ENCODE assay signal across 9 mouse cellular contexts in the genomic region with DNA sequence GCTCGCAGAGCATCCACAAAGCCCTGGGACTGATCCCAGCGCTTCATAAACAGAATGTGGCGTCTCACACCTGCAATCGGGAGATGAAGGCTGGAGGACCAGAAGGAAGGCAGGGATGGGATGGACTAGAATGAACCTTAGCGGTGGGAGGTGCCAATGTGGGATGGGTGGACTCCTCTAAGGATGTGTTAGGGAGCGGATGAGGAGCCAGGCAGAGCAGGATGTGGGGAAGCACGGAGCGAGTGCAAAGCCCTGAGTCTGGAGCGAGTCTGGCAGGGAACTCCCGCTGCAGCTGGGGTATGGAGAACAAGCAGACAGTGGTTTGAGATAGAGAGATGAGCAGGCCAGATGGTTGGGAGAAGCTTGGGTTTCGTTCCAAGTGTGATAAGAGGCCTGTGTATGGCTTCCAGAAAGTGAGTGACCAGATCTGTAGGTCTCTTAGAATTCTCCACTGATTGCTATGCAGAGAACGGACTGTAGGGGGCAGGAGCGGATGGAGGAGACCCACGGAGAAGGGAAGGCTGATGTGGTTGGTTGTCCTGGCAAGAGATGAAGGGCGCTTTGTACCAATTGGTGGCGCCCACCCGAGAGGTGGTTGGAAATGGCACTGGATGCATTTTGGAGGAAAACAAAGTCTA. TPM values are rescaled to one million over a fixed set of nuclear protein-coding genes. Genes with fewer than 3 reads are reported as not detected.
DNase-seq lines count a peak whose midpoint lies in the region; ATAC-seq and TF ChIP-seq lines count a peak whose summit lies in the region.
"Had no signal": no experiment of that assay in that cellular context is flagged by ENCODE, and none has a peak within 500 bp of the region (broad histone marks: within the 10 kb centered on the region; RNA-seq: fewer than 3 reads in every experiment).

No protein-coding gene starts in this region.

- no peak overlapping the region for H3K4me3 ChIP-seq in intestine, embryonic 14.5 days (ENCODE audit: low read depth, low read length)
- no peak overlapping the region for H3K4me3 ChIP-seq in intestine, embryonic 15.5 days (replicated peaks)
- H3K4me3 ChIP-seq in ES-E14 (ENCODE audit: insufficient read depth in 1 of 2, low read depth in 1 of 2, low read length in 2 of 2, poor library complexity in 1 of 2, severe bottlenecking in 1 of 2): no peak overlapping the region
- no peak overlapping the region for H3K4me3 ChIP-seq in midbrain, embryonic 14.5 days (replicated peaks; ENCODE audit: low read depth, low read length)

- WGBS in intestine, embryonic 14.5 days: 38% methylated on average over 17 of the region's 17 CpGs
- WGBS in intestine, embryonic 15.5 days: 35% methylated on average over 17 of the region's 17 CpGs
- WGBS in midbrain, embryonic 14.5 days: 39% methylated on average over 17 of the region's 17 CpGs

- in situ Hi-C loops in ES-E14 (cut with MboI; ENCODE audit: low sequenced_read_pairs in 2 of 2, unreplicated experiment in 2 of 2): no loop called here

- H3K36me3 ChIP-seq in intestine, embryonic 14.5 days (ENCODE audit: control insufficient read depth, insufficient read depth, low read length): no peaks in the 10 kb centered on the region
- no peaks in the 10 kb centered on the region for H3K36me3 ChIP-seq in intestine, embryonic 15.5 days
- H3K36me3 ChIP-seq in ES-E14 (ENCODE audit: control insufficient read depth, insufficient read depth, low read length, poor library complexity, severe bottlenecking): no peaks in the 10 kb centered on the region
- H3K36me3 ChIP-seq in midbrain, embryonic 14.5 days (ENCODE audit: control insufficient read depth, insufficient read depth, low read length): 0 out of 2 replicates have a peak, but pooled peaks cover under 1% of the 10 kb centered on the region

- no peak overlapping the region for H3K4me2 ChIP-seq in intestine, embryonic 14.5 days (ENCODE audit: low read length)
- no peak overlapping the region for H3K4me2 ChIP-seq in intestine, embryonic 15.5 days (replicated peaks)
- H3K4me2 ChIP-seq in midbrain, embryonic 14.5 days (ENCODE audit: low read length): no peak overlapping the region

- peaks cover 7% of the 10 kb centered on the region; the same call in 1 of the 2 replicates for H3K4me1 ChIP-seq in intestine, embryonic 14.5 days (replicated peaks; ENCODE audit: control insufficient read depth, insufficient read depth, low read length)
- 0 out of 2 replicates have a peak, but pooled peaks cover 13% of the 10 kb centered on the region for H3K4me1 ChIP-seq in intestine, embryonic 15.5 days (replicated peaks)
- H3K4me1 ChIP-seq in ES-E14 (ENCODE audit: control insufficient read depth in 2 of 2, insufficient read depth in 2 of 2, low read length in 2 of 2, poor library complexity in 1 of 2): peaks cover 0 to 6% of the 10 kb centered on the region in 2 experiments; a peak in 1 of 4 replicates
- H3K4me1 ChIP-seq in midbrain, embryonic 14.5 days (ENCODE audit: control insufficient read depth, insufficient read depth, low read length): peaks cover 18% of the 10 kb centered on the region; the same call in 1 of the 2 replicates

- no peak overlapping the region for H3K9ac ChIP-seq in intestine, embryonic 14.5 days (ENCODE audit: low read length)
- H3K9ac ChIP-seq in intestine, embryonic 15.5 days: no peak overlapping the region
- H3K9ac ChIP-seq in ES-E14 (ENCODE audit: insufficient read depth, low read depth, low read length, poor library complexity, severe bottlenecking): no peak overlapping the region
- no peak overlapping the region for H3K9ac ChIP-seq in midbrain, embryonic 14.5 days (replicated peaks; ENCODE audit: low read length)

- H3K27me3 ChIP-seq in intestine, embryonic 14.5 days (replicated peaks; ENCODE audit: control insufficient read depth, insufficient read depth, low read length): peaks cover 27% of the 10 kb centered on the region
- H3K27me3 ChIP-seq in intestine, embryonic 15.5 days (replicated peaks): peaks cover 29% of the 10 kb centered on the region
- peaks cover 16% of the 10 kb centered on the region; the same call in 1 of the 2 replicates for H3K27me3 ChIP-seq in midbrain, embryonic 14.5 days (ENCODE audit: control insufficient read depth, insufficient read depth, low read length)

- H3K27ac ChIP-seq in intestine, embryonic 14.5 days (ENCODE audit: low read depth): no peak overlapping the region
- no peak overlapping the region for H3K27ac ChIP-seq in intestine, embryonic 15.5 days
- no peak overlapping the region for H3K27ac ChIP-seq in ES-E14 (ENCODE audit: insufficient read depth, low read depth, low read length, poor library complexity, severe bottlenecking)
- 0 out of 2 replicates have a peak overlapping the region, but pooled peaks have one; percentile 53 for H3K27ac ChIP-seq in midbrain, embryonic 14.5 days (replicated peaks; ENCODE audit: low read depth, low read length)
- H3K27ac ChIP-seq: macrophage had no signal

- H3K9me3 ChIP-seq in intestine, embryonic 14.5 days (ENCODE audit: control insufficient read depth, low read length): no peaks in the 10 kb centered on the region
- H3K9me3 ChIP-seq in intestine, embryonic 15.5 days: no peaks in the 10 kb centered on the region
- no peaks in the 10 kb centered on the region for H3K9me3 ChIP-seq in ES-E14 (ENCODE audit: control insufficient read depth, insufficient read depth, low read depth, low read length)
- no peaks in the 10 kb centered on the region for H3K9me3 ChIP-seq in midbrain, embryonic 14.5 days (ENCODE audit: control insufficient read depth, low read length)

- no peak for ATAC-seq in intestine, embryonic 14.5 days (replicated peaks; ENCODE audit: low FRiP score, low TSS enrichment, low read depth)
- ATAC-seq in intestine, embryonic 15.5 days: no peak
- no peak for ATAC-seq in midbrain, embryonic 14.5 days (ENCODE audit: low FRiP score, low TSS enrichment)

- DNase-seq in intestine, embryonic 14.5 days (ENCODE audit: low spot score): peak; percentile 76
- DNase-seq in ES-E14 (ENCODE audit: low read depth, low spot score): peak; percentile 66
- DNase-seq in cerebellum, adult 18-20 months: peak; percentile 78 to 79
- peak; percentile 39 for DNase-seq in forelimb bud, embryonic 11.5 days (ENCODE audit: low read depth, low spot score)
- peak; percentile 79 to 81 for DNase-seq in layer of hippocampus, postnatal 10 days (ENCODE audit: low spot score in 2 of 2)
- peak; percentile 66 for DNase-seq in midbrain, embryonic 14.5 days
- DNase-seq in thymus, postnatal 36 days: peak; percentile 42 to 48

TF ChIP-seq in ES-E14, 5 proteins besides CTCF, POLR2A, EP300 and RAD21:
- TF ChIP-seq ZC3H11A (IDR thresholded peaks at IDR 0.05; ENCODE audit: borderline replicate concordance, low read depth, low read length) (no peak), CHD2 (IDR thresholded peaks at IDR 0.05; ENCODE audit: low read depth, low read length) (no peak), HCFC1 (IDR thresholded peaks at IDR 0.05; ENCODE audit: borderline replicate concordance, insufficient read depth, low read length) (no peak), ZNF384 (IDR thresholded peaks at IDR 0.05; ENCODE audit: low read depth, low read length) (no peak), MAFK (IDR thresholded peaks at IDR 0.05; ENCODE audit: insufficient read depth, low read depth, low read length) (no peak)
TF ChIP-seq in ES-E14: peak in this region for 0.

RNA-seq across cellular contexts. Expression of a gene that starts 16.3 kb away (rescaled TPM):
- 0.08 TPM in 1 of 2 replicates, not detected in the other for polyA plus RNA-seq in intestine, embryonic 14.5 days (2014; fragmentation: Nextera tagmentation; extraction: Ambion mirVana)
- 0.10 TPM in 2 replicates for polyA plus RNA-seq in intestine, embryonic 15.5 days (2015; fragmentation: Nextera tagmentation; extraction: Ambion mirVana)
- 0.36 and 1.9 TPM in 2 replicates for total RNA-seq in ES-E14 (2012; rRNA removed)
- 1 to 10 TPM; 5.7 to 6.3 TPM for total RNA-seq in layer of hippocampus, postnatal 10 days (2021)
- 1.0 and 2.1 TPM in 2 replicates for polyA plus RNA-seq in midbrain, embryonic 14.5 days (2014; fragmentation: Nextera tagmentation; extraction: Ambion mirVana)
- polyA plus RNA-seq: macrophage had no signal

RNA-seq across cellular contexts. Expression of a gene that starts 17.8 kb away (rescaled TPM):
- polyA plus RNA-seq in intestine, embryonic 14.5 days (2014; fragmentation: Nextera tagmentation; extraction: Ambion mirVana): 1.4 and 2.4 TPM in 2 replicates
- 1.5 and 2.0 TPM in 2 replicates for polyA plus RNA-seq in intestine, embryonic 15.5 days (2015; fragmentation: Nextera tagmentation; extraction: Ambion mirVana)
- total RNA-seq in ES-E14 (2012; rRNA removed): 1.9 and 2.2 TPM in 2 replicates
- 1 to 10 TPM; 6.8 to 9.8 TPM for total RNA-seq in layer of hippocampus, postnatal 10 days (2021)
- polyA plus RNA-seq in midbrain, embryonic 14.5 days (2014; fragmentation: Nextera tagmentation; extraction: Ambion mirVana): 1.5 and 2.0 TPM in 2 replicates
- polyA plus RNA-seq: macrophage had no signal

RNA-seq across cellular contexts. Expression of a gene that starts 32.7 kb away (rescaled TPM):
- 53.9 and 59.6 TPM in 2 replicates for polyA plus RNA-seq in intestine, embryonic 14.5 days (2014; fragmentation: Nextera tagmentation; extraction: Ambion mirVana)
- polyA plus RNA-seq in intestine, embryonic 15.5 days (2015; fragmentation: Nextera tagmentation; extraction: Ambion mirVana): 90.2 and 96.2 TPM in 2 replicates
- total RNA-seq in ES-E14 (2012; rRNA removed): 52.2 and 53.3 TPM in 2 replicates
- 10 to 100 TPM; 42.9 to 57.5 TPM for total RNA-seq in layer of hippocampus, postnatal 10 days (2021)
- polyA plus RNA-seq in midbrain, embryonic 14.5 days (2014; fragmentation: Nextera tagmentation; extraction: Ambion mirVana): 117 and 177 TPM in 2 replicates
